Mouse (Mus musculus): ENCODE data around the gene Gm6465.
"Not testable (repeated sequence)": the region's sequence is repeated elsewhere in the genome, so short reads cannot be mapped to it uniquely, and the experiment has no call there.

Gm6465 gene

GRCm38 (mm10) chr5:11845239-11845638, at the start of gene Gm6465:
Gm6465 (plus strand) TSS chr5:11845539.
- DNase-seq (ENCODE audit: low spot score), result not testable (repeated sequence)

GRCm38 (mm10) chr5:11845824-11846223, 485 bp downstream of the Gm6465 start:
- not testable (repeated sequence) for DNase-seq (ENCODE audit: low spot score)

GRCm38 (mm10) chr5:11857909-11858308, 12.6 kb downstream of the Gm6465 start:
- not testable (repeated sequence) for DNase-seq (ENCODE audit: low spot score)

All from yolk sac, embryonic 10.5 days (tissue).